Mouse (Mus musculus) neural tube, embryonic 14.5 days (tissue): ENCODE data around the gene Mycbpap. TPM values are rescaled to one million over a fixed set of nuclear protein-coding genes. Genes with fewer than 3 reads are reported as not detected.

Source experiments
- ATAC-seq: fragments of 200-750 bp; cut with Nextera tagmentation; 2 replicates; pipeline ENCODE4 v1.8.0; 2017; ENCODE audit warnings: low read depth, mild to moderate bottlenecking, moderate TSS enrichment, moderate library complexity
- H3K27ac ChIP-seq: fragments of 300-500 bp; sonication (generic); 2 replicates; pipeline ENCODE4 v1.5.1; 2014; ENCODE audit warnings: low read depth, mild to moderate bottlenecking, control low read depth, low read length, moderate library complexity, mixed read lengths
- H3K27me3 ChIP-seq: fragments of 300-500 bp; sonication (generic); 2 replicates; pipeline ENCODE4 v1.6.1; 2014; ENCODE audit warnings: low read length; ENCODE audit not compliant: control insufficient read depth, insufficient read depth
- H3K36me3 ChIP-seq: fragments of 300-500 bp; sonication (generic); 2 replicates; pipeline ENCODE4 v1.6.1; 2014; ENCODE audit warnings: low read length, mixed read lengths; ENCODE audit not compliant: control insufficient read depth, insufficient read depth
- H3K4me1 ChIP-seq: fragments of 300-500 bp; sonication (generic); 2 replicates; pipeline ENCODE4 v1.6.1; 2014; ENCODE audit warnings: low read length; ENCODE audit not compliant: control insufficient read depth, insufficient read depth
- H3K4me2 ChIP-seq: fragments of 300-500 bp; sonication (generic); 2 replicates; pipeline ENCODE4 v1.6.1; 2014; ENCODE audit warnings: mild to moderate bottlenecking, low read depth, low read length, control low read depth
- H3K4me3 ChIP-seq: fragments of 300-500 bp; sonication (generic); 2 replicates; pipeline ENCODE4 v1.5.1; 2014; ENCODE audit warnings: low read depth, low read length, control low read depth, mixed read lengths
- H3K9ac ChIP-seq: fragments of 300-500 bp; sonication (generic); replicated peaks from 2 replicates; pipeline ENCODE4 v1.6.1; 2014; ENCODE audit warnings: low read depth, mild to moderate bottlenecking, control low read depth, low read length, mixed read lengths
- H3K9me3 ChIP-seq: fragments of 300-500 bp; sonication (generic); 2 replicates; pipeline ENCODE4 v1.6.1; 2016; ENCODE audit warnings: low read length; ENCODE audit not compliant: control insufficient read depth
- WGBS: fragments of 180-500 bp; shearing (Covaris S2); extraction: QIAGEN DNeasy Blood & Tissue Kit; methylation state at CpG from one replicate; pipeline ENCODE4 v1.1.7; 2014; 5-methylcytosine and 5-hydroxymethylcytosine counted together
- polyA plus RNA-seq: library from polyadenylated mRNA; unstranded; fragments of >200 nt; fragmentation: Nextera tagmentation; extraction: Ambion mirVana; gene quantifications from 2 replicates; pipeline ENCODE4 v1.2.1, GENCODE M21; 2014

Gene Mycbpap
- polyA plus RNA-seq, 1 experiment from 2014 or later = 2.0 TPM

DNA sequence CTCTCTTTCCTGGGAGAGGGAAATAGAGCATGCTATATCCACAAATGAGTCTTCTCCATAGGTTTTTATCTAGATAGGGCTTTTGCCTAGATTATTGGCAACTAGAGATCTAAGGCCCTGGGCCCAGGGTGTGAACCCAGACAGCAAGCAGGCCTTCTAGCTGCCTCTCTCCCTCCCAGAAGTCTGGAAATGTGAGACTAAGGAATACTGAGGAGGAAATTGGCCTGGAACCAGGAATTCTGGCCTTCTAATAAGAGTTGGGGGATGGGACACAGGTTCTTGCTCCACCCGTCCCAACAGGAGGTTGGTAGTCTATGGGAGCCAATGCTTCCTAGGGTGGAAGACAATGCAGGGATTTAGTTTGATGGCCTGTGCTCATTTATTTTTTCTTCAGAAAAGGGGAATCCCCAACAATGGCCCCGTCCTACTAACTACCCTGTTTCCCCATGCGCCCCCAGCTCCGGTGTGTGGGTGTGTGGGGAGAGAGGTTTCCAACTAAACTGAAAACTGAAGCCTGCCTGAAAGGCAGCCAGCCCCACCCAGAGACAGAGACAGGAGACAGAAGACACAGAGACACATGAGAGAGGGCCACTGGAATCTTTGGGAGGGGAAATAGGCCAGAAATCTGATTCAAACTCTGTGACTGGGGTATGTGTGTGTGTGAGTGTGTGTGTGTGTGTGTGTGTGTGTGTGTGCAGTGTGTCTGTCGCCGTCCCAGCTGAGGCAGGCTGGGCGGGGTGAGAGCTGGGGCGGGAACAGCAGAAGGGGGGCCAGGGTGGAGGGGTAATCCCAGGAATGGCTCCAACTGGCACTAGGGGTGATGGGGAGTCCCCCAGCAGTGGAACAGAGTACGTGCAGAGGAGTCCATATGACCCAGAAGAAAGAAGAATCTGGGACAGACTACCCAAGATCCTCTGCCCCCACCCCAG, 52.1 kb downstream of the Mycbpap start:
- ATAC-seq = no peak
- H3K27me3 ChIP-seq = peaks cover 2% of the 10 kb centered on the region
- peaks cover 36% of the 10 kb centered on the region for H3K4me1 ChIP-seq
- H3K9me3 ChIP-seq = no peaks in the 10 kb centered on the region
- H3K4me3 ChIP-seq = no peak overlapping the region; the same call in 1 of the 2 replicates
- 21% methylated on average over 8 of the region's 9 CpGs for WGBS
- H3K36me3 ChIP-seq = no peaks in the 10 kb centered on the region
- peak overlapping the region; percentile 41; the same call in 1 of the 2 replicates for H3K4me2 ChIP-seq
- peak overlapping the region; percentile 93 for H3K27ac ChIP-seq
- H3K9ac ChIP-seq = 0 out of 2 replicates have a peak overlapping the region, but pooled peaks have one; percentile 22

DNA sequence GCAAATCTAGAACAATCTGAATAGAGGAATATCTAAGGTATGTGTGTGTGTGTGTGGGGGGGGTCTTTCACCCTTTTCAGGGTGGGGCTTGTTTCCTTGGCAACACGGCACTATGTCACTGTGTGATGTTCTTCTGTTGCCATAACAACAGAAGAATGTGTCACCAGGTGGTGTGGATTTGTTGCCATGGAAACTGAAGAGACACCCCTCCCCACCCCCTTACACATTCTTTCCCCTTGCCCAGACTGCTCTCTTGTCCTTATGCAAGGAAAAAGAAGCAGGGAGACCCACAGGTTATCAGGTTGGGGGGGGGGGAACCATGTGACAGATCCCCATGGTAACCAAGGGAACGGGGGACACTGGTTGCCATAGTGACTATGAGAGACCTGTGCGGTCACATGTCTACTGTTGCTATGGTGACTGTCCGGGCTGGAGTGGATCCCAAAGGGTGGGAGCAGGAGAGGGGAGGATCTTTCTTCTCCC, 52.9 kb downstream of the Mycbpap start:
- peak; percentile 89 for ATAC-seq
- H3K4me3 ChIP-seq = no peak overlapping the region
- H3K4me1 ChIP-seq = peaks cover 39% of the 10 kb centered on the region

GRCm38 (mm10) chr11:94466333-94466855, 55.1 kb downstream of the Mycbpap start:
- H3K9me3 ChIP-seq = no peaks in the 10 kb centered on the region
- H3K9ac ChIP-seq = no peak overlapping the region
- 0 out of 2 replicates have a peak, but pooled peaks cover 3% of the 10 kb centered on the region for H3K36me3 ChIP-seq
- no peak for ATAC-seq
- peaks cover 37% of the 10 kb centered on the region for H3K4me1 ChIP-seq
- no peak overlapping the region for H3K4me2 ChIP-seq
- no peaks in the 10 kb centered on the region for H3K27me3 ChIP-seq
- no peak overlapping the region for H3K4me3 ChIP-seq
- H3K27ac ChIP-seq = no peak overlapping the region
- 93% methylated on average over 17 of the region's 17 CpGs for WGBS

More for the DNA sequence above, 52.9 kb downstream of the Mycbpap start:
- Histone ChIP-seq H3K27ac (peak overlapping the region; percentile 93), H3K36me3 (no peaks in the 10 kb centered on the region), H3K9ac (no peak overlapping the region), H3K4me2 (peak overlapping the region; percentile 41; the same call in 1 of the 2 replicates), H3K9me3 (no peaks in the 10 kb centered on the region), H3K27me3 (peaks cover 2% of the 10 kb centered on the region)
- 16% methylated on average over 4 of the region's 4 CpGs for WGBS

- H3K36me3 ChIP-seq = 0 out of 2 replicates have a peak, but pooled peaks cover 3% of the 10 kb centered on the region
- H3K27me3 ChIP-seq = no peaks in the 10 kb centered on the region
- H3K9ac ChIP-seq = no peak overlapping the region
- H3K9me3 ChIP-seq = no peaks in the 10 kb centered on the region
- 20% methylated on average over 2 of the region's 2 CpGs for WGBS
- no peak for ATAC-seq
- H3K4me3 ChIP-seq = no peak overlapping the region
- peaks cover 17% of the 10 kb centered on the region for H3K4me1 ChIP-seq
- peak overlapping the region; percentile 64; the same call in 1 of the 2 replicates for H3K27ac ChIP-seq
- no peak overlapping the region for H3K4me2 ChIP-seq
Measured at GRCm38 (mm10) chr11:94464170-94464569, 57.4 kb downstream of the Mycbpap start.

DNA sequence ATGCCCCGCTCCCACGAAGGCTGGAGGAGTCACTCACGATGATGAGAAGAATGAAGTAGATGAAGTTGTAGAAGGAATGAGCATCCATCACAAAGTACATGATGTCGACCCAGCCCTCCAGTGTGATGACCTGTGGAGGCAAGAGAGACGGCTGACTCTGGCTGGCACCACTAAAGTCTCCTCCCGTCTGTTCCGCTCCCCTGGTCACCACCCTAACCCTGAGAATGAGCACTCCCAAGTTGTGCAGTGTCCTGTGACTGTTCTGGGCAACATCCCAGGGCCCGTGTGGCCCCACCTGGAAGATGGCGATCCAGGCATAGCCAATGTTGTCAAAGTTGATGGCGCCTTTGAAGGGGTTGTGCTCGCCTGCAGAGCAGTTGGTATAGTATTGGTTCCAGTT, 59.7 kb downstream of the Mycbpap start:
- Histone ChIP-seq H3K9ac (no peak overlapping the region), H3K9me3 (no peaks in the 10 kb centered on the region), H3K4me3 (no peak overlapping the region), H3K36me3 (0 out of 2 replicates have a peak, but pooled peaks cover 8% of the 10 kb centered on the region), H3K27ac (no peak overlapping the region), H3K27me3 (no peaks in the 10 kb centered on the region), H3K4me1 (peaks cover 5% of the 10 kb centered on the region), H3K4me2 (no peak overlapping the region)
- 91% methylated on average over 11 of the region's 11 CpGs for WGBS
- ATAC-seq = no peak

- H3K4me2 ChIP-seq = no peak overlapping the region
- ATAC-seq = no peak
- peaks cover 4% of the 10 kb centered on the region; the same call in 1 of the 2 replicates for H3K36me3 ChIP-seq
- H3K4me1 ChIP-seq = peaks cover 13% of the 10 kb centered on the region; the same call in 1 of the 2 replicates
- H3K9ac ChIP-seq = no peak overlapping the region
- H3K27me3 ChIP-seq = no peaks in the 10 kb centered on the region
- 84% methylated on average over 15 of the region's 15 CpGs for whole genome bisulfite sequencing
- no peak overlapping the region for H3K27ac ChIP-seq
- no peaks in the 10 kb centered on the region for H3K9me3 ChIP-seq
- H3K4me3 ChIP-seq = no peak overlapping the region
Measured at GRCm38 (mm10) chr11:94457001-94457400, 64.5 kb downstream of the Mycbpap start.

DNA sequence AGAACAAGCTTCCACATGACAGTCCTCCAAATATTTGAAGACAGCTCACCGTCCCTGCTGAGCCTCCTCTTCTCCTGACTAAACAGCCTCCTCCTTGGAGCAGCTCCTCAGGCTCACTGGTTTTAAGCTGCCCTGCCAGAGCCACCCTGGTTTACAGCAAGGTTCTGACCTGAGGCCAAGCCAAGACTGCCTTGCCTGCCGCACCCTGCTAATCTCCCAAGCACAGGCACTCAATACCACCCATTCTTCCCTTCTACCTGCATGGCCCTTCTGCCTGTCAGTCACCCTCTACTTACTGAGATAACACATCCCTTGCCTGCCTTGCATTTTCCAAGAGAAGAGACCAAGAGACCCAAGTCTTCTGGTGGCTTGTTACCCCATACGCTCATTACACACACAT, 65.2 kb downstream of the Mycbpap start:
- ATAC-seq = no peak
- H3K4me3 ChIP-seq = no peak overlapping the region
- H3K9ac ChIP-seq = no peak overlapping the region
- H3K27me3 ChIP-seq = no peaks in the 10 kb centered on the region
- no peak overlapping the region for H3K27ac ChIP-seq
- H3K9me3 ChIP-seq = no peaks in the 10 kb centered on the region
- 82% methylated on average over 3 of the region's 3 CpGs for WGBS
- peaks cover 13% of the 10 kb centered on the region; the same call in 1 of the 2 replicates for H3K4me1 ChIP-seq
- H3K36me3 ChIP-seq = peaks cover 4% of the 10 kb centered on the region; the same call in 1 of the 2 replicates
- H3K4me2 ChIP-seq = no peak overlapping the region

- Histone ChIP-seq H3K4me2 (no peak overlapping the region), H3K9ac (no peak overlapping the region), H3K36me3 (peaks cover 4% of the 10 kb centered on the region; the same call in 1 of the 2 replicates), H3K4me3 (no peak overlapping the region), H3K9me3 (no peaks in the 10 kb centered on the region), H3K4me1 (peaks cover 13% of the 10 kb centered on the region; the same call in 1 of the 2 replicates), H3K27me3 (no peaks in the 10 kb centered on the region), H3K27ac (0 out of 2 replicates have a peak overlapping the region, but pooled peaks have one; percentile 28)
- 59% methylated on average over 10 of the region's 10 CpGs for WGBS
- ATAC-seq = no peak
Measured at GRCm38 (mm10) chr11:94455161-94455820, 66.3 kb downstream of the Mycbpap start.
